Mouse (Mus musculus): ENCODE results near the gene Olfr221. TPM values are rescaled to one million over a fixed set of nuclear protein-coding genes. Genes with fewer than 3 reads are reported as not detected.

Gene Olfr221
- polyA plus RNA-seq, 1 experiment: not detected

GRCm38 (mm10) chr14:52006771-52007170 lies 35.5 kb downstream of the Olfr221 start:
- no peak for TF ChIP-seq POLR2A (IDR thresholded peaks at IDR 0.05; ENCODE audit: low read depth, low read length)
- no peak for TF ChIP-seq CTCF (IDR thresholded peaks at IDR 0.05; ENCODE audit: borderline replicate concordance, insufficient read depth, low read length)
- Histone ChIP-seq H3K4me1 (ENCODE audit: control insufficient read depth, insufficient read depth, low read length) (peaks cover 13% of the 10 kb centered on the region), H3K27ac (ENCODE audit: insufficient read depth, low read length) (no peak overlapping the region), H3K4me3 (ENCODE audit: insufficient read depth, low read length) (no peak overlapping the region)

DNA sequence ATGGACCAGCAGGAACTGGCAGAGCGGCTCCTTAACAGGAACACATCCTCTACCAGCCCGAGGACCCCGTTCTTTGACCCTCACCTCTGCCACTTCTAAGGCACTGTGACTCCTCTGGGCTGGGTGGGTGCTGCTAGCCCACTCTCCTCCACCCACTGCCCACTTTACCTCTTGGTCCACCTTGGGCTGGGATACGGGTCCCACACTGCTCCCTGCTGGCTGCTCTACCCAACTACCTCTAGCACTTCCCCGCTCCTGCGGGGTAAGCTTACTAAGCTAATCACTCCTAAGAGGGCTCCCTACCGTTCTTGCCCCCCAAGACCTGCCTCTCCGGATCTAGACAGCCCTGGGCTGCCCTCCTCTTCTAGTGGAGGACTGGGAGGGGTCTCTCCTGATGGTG lies 36.0 kb downstream of the Olfr221 start:
- TF ChIP-seq POLR2A (IDR thresholded peaks at IDR 0.05; ENCODE audit: low read depth, low read length): peak; percentile 20; the same call in 1 of the 2 replicates
- no peak; the same call in 1 of the 2 replicates for TF ChIP-seq CTCF (IDR thresholded peaks at IDR 0.05; ENCODE audit: borderline replicate concordance, insufficient read depth, low read length)
- H3K4me1 ChIP-seq (ENCODE audit: control insufficient read depth, insufficient read depth, low read length): peaks cover 13% of the 10 kb centered on the region
- H3K27ac ChIP-seq (ENCODE audit: insufficient read depth, low read length): no peak overlapping the region
- no peak overlapping the region for H3K4me3 ChIP-seq (ENCODE audit: insufficient read depth, low read length)

DNA sequence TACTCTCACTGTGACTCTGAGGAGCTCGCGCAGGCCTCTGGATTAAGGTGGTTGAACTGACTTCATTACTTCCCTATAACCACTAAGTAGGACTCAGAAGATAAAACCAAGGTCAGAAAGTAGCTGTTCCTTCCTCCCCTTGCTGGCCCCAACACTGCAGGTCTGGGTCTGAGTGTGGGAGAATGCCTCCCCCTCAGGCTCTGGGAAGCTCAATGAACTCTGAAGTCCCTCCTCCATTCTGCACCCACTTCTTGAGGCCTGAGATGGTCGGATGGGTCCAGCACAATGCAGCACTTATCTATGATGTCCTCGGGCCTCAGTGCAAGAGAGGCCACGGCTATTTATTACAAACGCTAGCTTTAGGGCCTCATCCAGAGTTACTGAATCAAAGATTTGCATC lies 36.6 kb downstream of the Olfr221 start:
- no peak overlapping the region for H3K4me3 ChIP-seq (ENCODE audit: insufficient read depth, low read length)
- H3K27ac ChIP-seq (ENCODE audit: insufficient read depth, low read length): no peak overlapping the region
- H3K4me1 ChIP-seq (ENCODE audit: control insufficient read depth, insufficient read depth, low read length): peaks cover 12% of the 10 kb centered on the region
- TF ChIP-seq POLR2A (IDR thresholded peaks at IDR 0.05; ENCODE audit: low read depth, low read length) (no peak), CTCF (IDR thresholded peaks at IDR 0.05; ENCODE audit: borderline replicate concordance, insufficient read depth, low read length) (no peak)

- no peak for TF ChIP-seq POLR2A (IDR thresholded peaks at IDR 0.05; ENCODE audit: low read depth, low read length)
- TF ChIP-seq CTCF (IDR thresholded peaks at IDR 0.05; ENCODE audit: borderline replicate concordance, insufficient read depth, low read length): no peak
- peaks cover 7% of the 10 kb centered on the region; the same call in 1 of the 2 replicates for H3K4me1 ChIP-seq (ENCODE audit: control insufficient read depth, insufficient read depth, low read length)
- H3K27ac ChIP-seq (ENCODE audit: insufficient read depth, low read length): no peak overlapping the region
- no peak overlapping the region for H3K4me3 ChIP-seq (ENCODE audit: insufficient read depth, low read length)
Observed at GRCm38 (mm10) chr14:52005141-52005540, 37.1 kb downstream of the Olfr221 start.

GRCm38 (mm10) chr14:52003981-52004495 lies 38.2 kb downstream of the Olfr221 start:
- TF ChIP-seq POLR2A (IDR thresholded peaks at IDR 0.05; ENCODE audit: low read depth, low read length): no peak
- TF ChIP-seq CTCF (IDR thresholded peaks at IDR 0.05; ENCODE audit: borderline replicate concordance, insufficient read depth, low read length): no peak
- H3K4me3 ChIP-seq (ENCODE audit: insufficient read depth, low read length): no peak overlapping the region
- 0 out of 2 replicates have a peak, but pooled peaks cover 7% of the 10 kb centered on the region for H3K4me1 ChIP-seq (ENCODE audit: control insufficient read depth, insufficient read depth, low read length)
- no peak overlapping the region for H3K27ac ChIP-seq (ENCODE audit: insufficient read depth, low read length)

GRCm38 (mm10) chr14:51997483-51997882 lies 44.8 kb downstream of the Olfr221 start:
- TF ChIP-seq POLR2A (IDR thresholded peaks at IDR 0.05; ENCODE audit: low read depth, low read length): no peak
- no peak for TF ChIP-seq CTCF (IDR thresholded peaks at IDR 0.05; ENCODE audit: borderline replicate concordance, insufficient read depth, low read length)
- Histone ChIP-seq H3K4me3 (ENCODE audit: insufficient read depth, low read length) (no peak overlapping the region), H3K4me1 (ENCODE audit: control insufficient read depth, insufficient read depth, low read length) (no peaks in the 10 kb centered on the region), H3K27ac (ENCODE audit: insufficient read depth, low read length) (no peak overlapping the region)

DNA sequence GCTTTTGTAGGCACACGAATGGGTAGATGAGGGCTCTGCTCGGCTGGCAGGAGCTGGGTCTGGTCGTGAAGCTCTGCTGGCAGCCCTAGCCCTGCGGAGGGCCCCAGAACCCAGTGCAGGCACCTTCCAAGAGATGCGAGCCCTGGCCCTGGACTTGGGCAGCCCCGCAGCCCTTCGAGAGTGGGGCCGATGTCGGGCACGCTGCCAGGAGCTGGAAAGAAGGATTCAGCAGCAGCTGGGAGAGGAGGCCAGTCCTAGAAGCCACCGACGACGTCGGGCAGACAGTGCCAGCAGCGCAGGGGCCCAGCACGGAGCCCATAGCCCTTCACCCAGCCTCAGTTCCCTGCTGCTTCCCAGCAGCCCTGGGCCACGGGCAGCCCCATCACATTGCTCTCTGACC lies 45.4 kb downstream of the Olfr221 start:
- no peak for TF ChIP-seq CTCF (IDR thresholded peaks at IDR 0.05; ENCODE audit: borderline replicate concordance, insufficient read depth, low read length)
- no peak for TF ChIP-seq POLR2A (IDR thresholded peaks at IDR 0.05; ENCODE audit: low read depth, low read length)
- Histone ChIP-seq H3K4me1 (ENCODE audit: control insufficient read depth, insufficient read depth, low read length) (no peaks in the 10 kb centered on the region), H3K27ac (ENCODE audit: insufficient read depth, low read length) (no peak overlapping the region), H3K4me3 (ENCODE audit: insufficient read depth, low read length) (no peak overlapping the region)

- Histone ChIP-seq H3K4me3 (ENCODE audit: insufficient read depth, low read length) (no peak overlapping the region), H3K27ac (ENCODE audit: insufficient read depth, low read length) (no peak overlapping the region), H3K4me1 (ENCODE audit: control insufficient read depth, insufficient read depth, low read length) (no peaks in the 10 kb centered on the region)
- TF ChIP-seq POLR2A (IDR thresholded peaks at IDR 0.05; ENCODE audit: low read depth, low read length) (no peak), CTCF (IDR thresholded peaks at IDR 0.05; ENCODE audit: borderline replicate concordance, insufficient read depth, low read length) (no peak)
Observed at GRCm38 (mm10) chr14:51996231-51996841, 45.9 kb downstream of the Olfr221 start.

GRCm38 (mm10) chr14:51995219-51995871 lies 46.9 kb downstream of the Olfr221 start:
- TF ChIP-seq CTCF (IDR thresholded peaks at IDR 0.05; ENCODE audit: borderline replicate concordance, insufficient read depth, low read length) (no peak), POLR2A (IDR thresholded peaks at IDR 0.05; ENCODE audit: low read depth, low read length) (no peak)
- Histone ChIP-seq H3K27ac (ENCODE audit: insufficient read depth, low read length) (no peak overlapping the region), H3K4me3 (ENCODE audit: insufficient read depth, low read length) (no peak overlapping the region), H3K4me1 (ENCODE audit: control insufficient read depth, insufficient read depth, low read length) (no peaks in the 10 kb centered on the region)

GRCm38 (mm10) chr14:51994453-51994852 lies 47.8 kb downstream of the Olfr221 start:
- no peak overlapping the region for H3K4me3 ChIP-seq (ENCODE audit: insufficient read depth, low read length)
- H3K27ac ChIP-seq (ENCODE audit: insufficient read depth, low read length): no peak overlapping the region
- no peaks in the 10 kb centered on the region for H3K4me1 ChIP-seq (ENCODE audit: control insufficient read depth, insufficient read depth, low read length)
- TF ChIP-seq POLR2A (IDR thresholded peaks at IDR 0.05; ENCODE audit: low read depth, low read length) (no peak), CTCF (IDR thresholded peaks at IDR 0.05; ENCODE audit: borderline replicate concordance, insufficient read depth, low read length) (no peak)

All from embryonic fibroblast, embryonic 13.5 days (primary cell).